Mouse (Mus musculus) lung, adult 2 months (tissue): ENCODE results near the gene Gm20390. TPM values are rescaled to one million over a fixed set of nuclear protein-coding genes. Genes with fewer than 3 reads are reported as not detected.

Experiments used
- DNase-seq: peaks from one replicate; pipeline ENCODE4 v3.0.0; 2022
- H3K4me1 ChIP-seq: fragments of 200-500 bp; 2 replicates; pipeline ENCODE4 v1.6.1; 2011; ENCODE audit warnings: low read length; ENCODE audit not compliant: control insufficient read depth, insufficient read depth
- H3K4me3 ChIP-seq: fragments of 200-500 bp; replicated peaks from 2 replicates; pipeline ENCODE3; 2011; ENCODE audit warnings: low read depth, mild to moderate bottlenecking, control low read depth, low read length; ENCODE audit errors: extremely low read depth
- CTCF ChIP-seq: fragments of 200-500 bp; IDR thresholded peaks from 2 replicates; pipeline ENCODE4 v1.5.1; 2011; ENCODE audit warnings: mild to moderate bottlenecking, low read length, control low read depth; ENCODE audit not compliant: insufficient read depth
- POLR2A ChIP-seq: fragments of 200-500 bp; IDR thresholded peaks from 2 replicates; pipeline ENCODE4 v1.6.1; 2011; ENCODE audit warnings: low read depth, mild to moderate bottlenecking, control low read depth, low read length, borderline replicate concordance; ENCODE audit errors: extremely low read depth
- WGBS: fragments of 180-500 bp; shearing (Covaris S2); methylation state at CpG from one replicate; pipeline ENCODE4 v1.1.7; 2018; 5-methylcytosine and 5-hydroxymethylcytosine counted together
- polyA plus RNA-seq: library from polyadenylated mRNA; depleted of rRNA; stranded (reverse); fragments of >200 nt; gene quantifications from 2 replicates; pipeline ENCODE4 v1.2.3, GENCODE M21; 2012

The Gm20390 gene
- polyA plus RNA-seq, 1 experiment: 8.5 TPM

- TF ChIP-seq POLR2A (no peak), CTCF (no peak)
- DNase-seq: no peak
- H3K4me3 ChIP-seq: no peak overlapping the region
- WGBS: 30% methylated on average over 12 of the region's 12 CpGs
- H3K4me1 ChIP-seq: peaks cover 11% of the 10 kb centered on the region
Measured at GRCm38 (mm10) chr11:93988328-93989062, 20.4 kb upstream of the Gm20390 start.

- 28% methylated on average over 8 of the region's 8 CpGs for WGBS
- TF ChIP-seq CTCF (no peak), POLR2A (no peak)
- no peak overlapping the region for H3K4me3 ChIP-seq
- no peak for DNase-seq
- peaks cover 11% of the 10 kb centered on the region for H3K4me1 ChIP-seq
Measured at GRCm38 (mm10) chr11:93987625-93988327, 19.7 kb upstream of the Gm20390 start.

GRCm38 (mm10) chr11:93987026-93987425 lies 18.9 kb upstream of the Gm20390 start:
- peaks cover 11% of the 10 kb centered on the region for H3K4me1 ChIP-seq
- DNase-seq: no peak
- TF ChIP-seq POLR2A (no peak), CTCF (no peak)
- H3K4me3 ChIP-seq: no peak overlapping the region
- 84% methylated on average over 4 of the region's 4 CpGs for WGBS

- no peak for TF ChIP-seq POLR2A
- TF ChIP-seq CTCF: no peak
- no peak for DNase-seq
- Histone ChIP-seq H3K4me1 (peaks cover 11% of the 10 kb centered on the region), H3K4me3 (no peak overlapping the region)
Measured at GRCm38 (mm10) chr11:93986298-93986697, 18.2 kb upstream of the Gm20390 start.

DNA sequence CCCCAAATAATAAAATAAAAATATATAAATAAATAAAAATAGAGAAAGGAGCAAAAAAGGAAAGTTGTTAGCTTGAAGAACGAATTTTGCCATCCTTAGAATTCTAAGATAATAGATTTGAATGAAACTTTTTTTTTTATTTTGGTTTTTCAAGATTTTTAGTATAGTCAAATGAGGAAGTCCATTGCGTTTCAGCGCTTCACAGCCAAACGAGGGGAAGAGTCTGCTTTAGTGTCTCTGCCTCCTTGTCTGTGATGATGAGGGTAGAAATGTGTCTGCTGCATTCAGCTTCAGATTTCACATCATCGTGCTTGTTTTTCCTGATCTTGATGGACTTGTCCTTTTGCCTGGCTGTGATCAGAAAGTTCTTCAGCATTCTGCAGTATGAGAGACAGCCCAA lies 17.2 kb upstream of the Gm20390 start:
- H3K4me1 ChIP-seq: peaks cover 11% of the 10 kb centered on the region
- DNase-seq: no peak
- H3K4me3 ChIP-seq: no peak overlapping the region
- 82% methylated on average over 5 of the region's 5 CpGs for WGBS
- no peak for TF ChIP-seq CTCF
- TF ChIP-seq POLR2A: no peak

- Histone ChIP-seq H3K4me1 (peaks cover 11% of the 10 kb centered on the region), H3K4me3 (no peak overlapping the region)
- DNase-seq: no peak
- TF ChIP-seq CTCF (no peak), POLR2A (no peak)
- WGBS: 91% methylated on average over 3 of the region's 3 CpGs
Measured at GRCm38 (mm10) chr11:93984619-93985018, 16.5 kb upstream of the Gm20390 start.

DNA sequence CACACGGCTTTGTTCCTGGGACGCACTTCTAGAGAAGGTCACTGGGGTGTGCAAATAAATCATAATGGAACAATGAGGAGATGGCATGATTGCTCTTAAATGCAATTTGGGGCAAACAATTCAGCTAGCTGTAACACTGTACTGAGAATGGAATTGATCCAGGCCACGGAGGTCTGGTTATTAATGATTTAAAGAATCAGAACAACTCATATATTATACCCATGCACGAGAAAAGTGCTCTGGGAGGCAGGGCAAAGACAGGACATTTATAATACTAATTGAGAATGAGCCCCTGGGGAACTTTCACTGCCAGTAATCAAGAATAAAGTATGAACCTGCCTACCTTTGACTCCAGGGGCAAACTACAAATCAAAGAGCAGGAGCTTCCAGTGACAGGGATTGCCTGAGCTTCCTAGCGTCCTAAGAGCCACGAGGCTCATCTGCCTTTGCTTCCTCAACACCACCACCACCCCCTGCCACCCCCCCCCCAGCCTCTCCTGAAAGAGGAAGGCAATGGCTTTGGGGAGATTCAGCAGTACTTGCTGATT lies 11.5 kb upstream of the Gm20390 start:
- TF ChIP-seq POLR2A (no peak), CTCF (no peak)
- no peaks in the 10 kb centered on the region for H3K4me1 ChIP-seq
- WGBS: 42% methylated on average over 6 of the region's 6 CpGs
- no peak overlapping the region for H3K4me3 ChIP-seq
- no peak for DNase-seq

DNA sequence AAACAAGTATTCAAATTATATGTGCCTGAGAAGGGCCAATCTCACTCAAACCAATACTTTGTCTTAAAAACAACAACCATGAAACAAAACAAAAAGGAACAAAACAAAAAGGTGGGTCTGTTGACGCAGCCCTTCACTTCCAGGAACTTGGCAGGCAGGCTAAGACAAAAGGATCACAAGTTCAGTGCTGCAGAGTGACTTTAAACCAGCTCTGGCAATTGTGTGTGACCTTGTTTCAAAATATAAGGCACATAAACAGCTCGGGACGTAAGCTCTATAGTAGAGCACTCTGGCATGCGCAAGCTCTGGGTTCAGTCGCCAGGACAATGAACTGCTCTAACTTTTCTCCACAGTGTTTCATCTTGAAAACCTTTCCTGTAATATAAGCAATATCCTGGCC lies 4.9 kb upstream of the Gm20390 start:
- 0 out of 2 replicates have a peak, but pooled peaks cover 2% of the 10 kb centered on the region for H3K4me1 ChIP-seq
- no peak overlapping the region for H3K4me3 ChIP-seq
- WGBS: 85% methylated on average over 5 of the region's 5 CpGs
- no peak for TF ChIP-seq POLR2A
- DNase-seq: no peak

DNA sequence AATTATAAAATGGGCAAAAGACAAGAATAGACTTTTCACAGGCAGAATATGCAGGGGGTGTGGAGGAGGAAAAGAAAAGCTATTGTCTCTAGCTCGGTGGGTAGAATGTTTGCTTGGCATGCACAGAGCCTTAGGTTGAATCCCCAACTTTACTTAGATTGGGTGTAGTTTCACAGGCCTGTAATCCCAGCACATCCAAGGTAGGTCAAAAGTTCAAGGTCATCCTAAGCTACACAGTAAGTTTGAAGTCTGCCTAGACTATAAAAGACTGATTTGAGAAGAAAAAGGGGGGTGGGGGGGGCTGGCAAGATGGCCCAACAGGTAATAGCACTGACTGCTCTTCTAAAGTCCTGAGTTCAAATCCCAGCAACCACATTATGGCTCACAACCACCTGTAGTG lies 1.7 kb upstream of the Gm20390 start:
- DNase-seq: no peak
- H3K4me3 ChIP-seq: no peak overlapping the region
- TF ChIP-seq CTCF (no peak), POLR2A (no peak)
- H3K4me1 ChIP-seq: 0 out of 2 replicates have a peak, but pooled peaks cover 2% of the 10 kb centered on the region
- WGBS: 49% methylated on average over 1 of the region's 1 CpGs
